Mouse (Mus musculus) CH12.LX (cell line): Measurements from ENCODE around the gene Plekhm1.

Source experiments
- CHD2 ChIP-seq: IDR thresholded peaks from 2 replicates; pipeline ENCODE4 v1.6.1; 2011; ENCODE audit warnings: low read length, improper control_type of control experiment
- CTCF ChIP-seq, 2 experiments: IDR thresholded peaks in 1 of 2; conservative IDR thresholded peaks in 1 of 2; 2 replicates each; pipeline ENCODE4 v1.5.1; 2011 to 2012; ENCODE audit warnings: low read depth in 2 of 2, low read length in 2 of 2, improper control_type of control experiment in 1 of 2, inconsistent platforms in 1 of 2, mild to moderate bottlenecking in 1 of 2, moderate library complexity in 1 of 2
- E2F4 ChIP-seq: IDR thresholded peaks from 2 replicates; pipeline ENCODE4 v1.6.1; 2011; ENCODE audit warnings: low read depth, low read length, improper control_type of control experiment; ENCODE audit not compliant: insufficient replicate concordance
- EP300 ChIP-seq: IDR thresholded peaks from 2 replicates; pipeline ENCODE4 v1.6.1; 2011; ENCODE audit warnings: low read length, improper control_type of control experiment
- ETS1 ChIP-seq: conservative IDR thresholded peaks from 2 replicates; pipeline ENCODE4 v1.6.1; 2012; ENCODE audit warnings: low read depth, mild to moderate bottlenecking, inconsistent platforms, low read length, improper control_type of control experiment, moderate library complexity
- MAFK ChIP-seq: IDR thresholded peaks from 2 replicates; pipeline ENCODE4 v1.6.1; 2011; ENCODE audit warnings: low read length, improper control_type of control experiment; ENCODE audit not compliant: insufficient replicate concordance
- MAX ChIP-seq: IDR thresholded peaks from 2 replicates; pipeline ENCODE4 v1.6.1; 2011; ENCODE audit warnings: low read length, improper control_type of control experiment
- MXI1 ChIP-seq: IDR thresholded peaks from 2 replicates; pipeline ENCODE4 v1.6.1; 2011; ENCODE audit warnings: mild to moderate bottlenecking, low read depth, low read length, improper control_type of control experiment
- MYC ChIP-seq: IDR thresholded peaks from 2 replicates; pipeline ENCODE4 v1.6.1; 2011; ENCODE audit warnings: low read depth, mild to moderate bottlenecking, improper control_type of control experiment, low read length
- PAX5 ChIP-seq: IDR thresholded peaks from 2 replicates; pipeline ENCODE4 v1.6.1; 2012; ENCODE audit warnings: low read length, inconsistent platforms, mixed read lengths
- POLR2A ChIP-seq: IDR thresholded peaks from 2 replicates; pipeline ENCODE4 v1.6.1; 2011; ENCODE audit warnings: low read depth, mild to moderate bottlenecking, improper control_type of control experiment, low read length
- POLR2AphosphoS2 ChIP-seq: IDR thresholded peaks from 2 replicates; pipeline ENCODE4 v1.6.1; 2011; ENCODE audit warnings: low read depth, low read length, improper control_type of control experiment
- RAD21 ChIP-seq: IDR thresholded peaks from 2 replicates; pipeline ENCODE4 v1.6.1; 2011; ENCODE audit warnings: low read depth, mild to moderate bottlenecking, low read length, improper control_type of control experiment, moderate library complexity
- ZKSCAN1 ChIP-seq: IDR thresholded peaks from 2 replicates; pipeline ENCODE4 v1.6.1; 2012; ENCODE audit warnings: low read depth, inconsistent platforms, low read length, improper control_type of control experiment, borderline replicate concordance

DNA sequence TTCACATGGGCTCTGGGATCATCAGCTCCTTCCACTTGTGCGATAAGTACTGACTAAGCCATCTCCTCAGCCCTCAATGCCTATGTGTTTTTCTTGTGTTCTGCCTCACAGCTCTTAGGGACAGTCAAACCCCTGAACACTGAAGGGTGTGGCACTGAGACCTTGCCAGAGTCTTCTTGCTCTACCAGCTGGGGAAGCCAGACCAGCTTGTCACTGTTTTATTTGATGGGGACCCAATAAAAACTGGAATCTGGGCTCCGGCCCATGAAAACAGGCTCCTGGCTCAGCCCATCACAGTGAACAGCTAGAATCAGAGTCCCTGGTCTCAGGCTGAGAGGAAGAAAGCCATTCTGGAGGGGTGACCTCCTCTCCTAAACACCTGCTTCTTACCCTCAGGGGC lies 75.3 kb downstream of the Plekhm1 start:
- no peak for TF ChIP-seq ETS1
- TF ChIP-seq POLR2A: no peak
- TF ChIP-seq CTCF (conservative IDR thresholded peaks at IDR 0.05 in 1 of 2, IDR thresholded peaks at IDR 0.05 in 1 of 2; ENCODE audit: low read depth in 2 of 2, low read length in 2 of 2): no peak
- TF ChIP-seq MAFK: no peak
- TF ChIP-seq MYC: no peak
- TF ChIP-seq E2F4: no peak
- no peak for TF ChIP-seq EP300
- no peak for TF ChIP-seq CHD2
- TF ChIP-seq MAX: no peak
- no peak for TF ChIP-seq POLR2AphosphoS2
- no peak for TF ChIP-seq RAD21
- TF ChIP-seq MXI1: no peak
- no peak for TF ChIP-seq PAX5
- no peak for TF ChIP-seq ZKSCAN1
